Mouse (Mus musculus): ENCODE measurements at regions not wholly inside any gene's neighbourhood (a gene's known extent, or its start where the extent isn't known, plus 50 kb on each side); places are given as distances from the start of the nearest gene placed in this dataset.
"Not testable (repeated sequence)": the region's sequence is repeated elsewhere in the genome, so short reads cannot be mapped to it uniquely, and the experiment has no call there.

DNA sequence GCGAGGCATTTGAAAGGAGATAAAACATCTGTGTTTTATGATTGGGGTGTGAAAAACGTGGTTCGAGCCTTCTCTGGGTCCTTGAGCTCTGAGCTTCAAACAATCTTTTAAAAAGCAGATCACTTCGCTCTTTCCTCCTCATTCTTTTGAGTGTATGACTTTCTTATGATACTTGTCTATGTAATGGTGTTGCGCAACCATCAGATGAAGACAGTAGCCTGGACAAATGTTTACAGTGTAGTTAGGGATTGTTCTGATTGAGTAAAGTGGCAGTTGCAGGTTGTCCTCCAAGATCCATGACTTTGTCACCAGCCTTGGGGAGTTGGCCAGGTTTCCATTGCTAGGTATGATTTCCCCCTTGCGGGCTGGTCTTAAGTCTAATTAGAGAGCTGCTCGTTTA, 116.1 kb upstream of the Pfn2 start:
- no peak for DNase-seq (ENCODE audit: low read depth, low spot score)

DNA sequence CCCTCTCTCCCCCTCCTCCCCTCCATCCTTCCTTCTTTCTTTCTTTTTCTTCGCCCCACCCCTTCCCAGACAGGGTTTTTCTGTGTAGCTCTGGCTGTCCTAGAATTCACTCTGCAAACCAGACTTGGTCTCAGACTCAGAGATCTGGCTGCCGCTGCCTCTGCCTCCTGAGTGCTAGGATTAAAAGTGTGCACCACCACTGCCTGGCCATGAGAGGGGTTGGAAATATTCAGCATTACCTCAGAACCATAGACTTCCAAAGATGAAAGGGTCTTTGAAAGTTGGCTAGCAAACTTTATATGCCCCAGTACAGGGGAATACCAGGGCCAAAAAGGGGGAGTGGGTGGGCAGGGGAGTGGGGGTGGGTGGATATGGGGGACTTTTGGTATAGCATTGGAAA, 122.7 kb upstream of the Pfn2 start:
- DNase-seq (ENCODE audit: low read depth, low spot score) = not testable (repeated sequence)

- no peak for DNase-seq (ENCODE audit: low read depth, low spot score)
Measured at GRCm38 (mm10) chr3:57972469-57973245, 124.8 kb upstream of the Pfn2 start.

DNA sequence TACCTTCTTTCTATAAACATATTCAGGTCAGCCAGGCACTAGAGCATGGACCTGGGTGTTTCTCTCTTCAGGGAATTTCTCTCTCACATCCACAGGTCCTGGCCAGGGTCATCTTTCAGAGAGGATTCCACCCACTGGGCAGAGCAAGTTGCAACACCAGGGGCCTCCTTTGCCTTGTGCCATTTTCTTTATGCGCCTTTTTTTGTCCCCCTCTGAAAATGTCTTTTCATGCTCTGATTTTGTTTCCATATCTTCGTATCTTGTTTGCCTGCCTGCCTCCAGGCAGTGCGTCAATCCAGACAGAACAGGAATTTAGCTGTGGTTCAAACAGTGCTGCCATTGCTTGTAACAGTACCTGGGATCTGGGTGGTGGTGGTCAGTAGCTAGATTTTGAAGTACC, 125.7 kb upstream of the Pfn2 start:
- no peak for DNase-seq (ENCODE audit: low read depth, low spot score)

- no peak for DNase-seq (ENCODE audit: low read depth, low spot score)
Measured at GRCm38 (mm10) chr3:57975379-57975778, 127.5 kb upstream of the Pfn2 start.

DNA sequence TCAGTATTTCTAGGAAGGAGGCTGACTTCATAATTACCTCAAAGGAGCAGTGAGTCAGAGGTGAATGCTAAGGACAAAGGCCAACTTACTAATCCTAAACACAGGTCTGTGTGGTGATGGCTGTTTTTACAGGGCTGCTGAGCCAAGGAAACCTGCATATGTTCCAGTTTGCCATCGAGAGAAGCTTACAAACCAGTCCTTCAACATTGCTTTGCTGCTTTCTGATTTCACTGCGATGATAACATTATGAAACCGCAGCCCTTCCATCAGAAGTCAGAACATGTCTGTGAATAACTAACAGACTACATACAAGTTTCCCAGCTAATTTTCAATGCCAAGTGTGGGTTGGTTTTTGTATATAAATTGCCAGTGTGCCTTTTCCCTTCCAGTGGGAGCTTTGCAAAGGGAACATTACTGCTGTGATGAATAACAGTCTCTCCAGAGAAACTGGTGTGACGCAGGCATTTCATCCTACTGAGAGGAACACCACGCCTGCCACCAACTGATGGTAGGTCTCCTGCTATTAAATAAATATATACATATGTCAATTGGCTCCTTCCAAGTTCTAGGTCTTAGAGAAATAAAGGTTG, 128.9 kb upstream of the Pfn2 start:
- no peak for DNase-seq (ENCODE audit: low read depth, low spot score)

DNA sequence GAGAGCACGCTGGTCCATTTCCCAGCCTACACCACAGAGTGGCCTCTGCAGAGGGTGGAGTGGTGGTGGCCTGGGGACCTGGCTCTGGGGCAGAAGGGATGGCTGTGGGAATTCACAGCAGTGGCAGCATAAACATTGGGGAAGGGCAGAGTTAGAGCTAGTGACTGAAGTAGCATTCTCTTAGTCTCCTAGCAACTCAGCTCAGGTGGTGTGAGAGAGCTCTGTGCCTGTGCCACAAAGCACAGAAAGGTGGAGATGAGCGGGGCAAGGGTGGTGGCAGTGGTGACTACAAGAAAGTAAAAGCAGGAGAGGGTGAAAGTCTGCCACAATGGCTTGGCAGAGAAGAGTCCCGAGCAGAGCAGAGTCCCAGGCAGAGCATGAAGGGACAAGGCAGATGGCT, 140.3 kb upstream of the Pfn2 start:
- DNase-seq (ENCODE audit: low read depth, low spot score) = no peak

- no peak for DNase-seq (ENCODE audit: low read depth, low spot score)
Measured at GRCm38 (mm10) chr3:57990738-57991137, 142.9 kb upstream of the Pfn2 start.

GRCm38 (mm10) chr3:57998121-57999102, 150.5 kb upstream of the Pfn2 start:
- DNase-seq (ENCODE audit: low read depth, low spot score) = no peak

- DNase-seq (ENCODE audit: low read depth, low spot score) = no peak
Measured at GRCm38 (mm10) chr3:58002792-58003574, 155.1 kb upstream of the Pfn2 start.

DNA sequence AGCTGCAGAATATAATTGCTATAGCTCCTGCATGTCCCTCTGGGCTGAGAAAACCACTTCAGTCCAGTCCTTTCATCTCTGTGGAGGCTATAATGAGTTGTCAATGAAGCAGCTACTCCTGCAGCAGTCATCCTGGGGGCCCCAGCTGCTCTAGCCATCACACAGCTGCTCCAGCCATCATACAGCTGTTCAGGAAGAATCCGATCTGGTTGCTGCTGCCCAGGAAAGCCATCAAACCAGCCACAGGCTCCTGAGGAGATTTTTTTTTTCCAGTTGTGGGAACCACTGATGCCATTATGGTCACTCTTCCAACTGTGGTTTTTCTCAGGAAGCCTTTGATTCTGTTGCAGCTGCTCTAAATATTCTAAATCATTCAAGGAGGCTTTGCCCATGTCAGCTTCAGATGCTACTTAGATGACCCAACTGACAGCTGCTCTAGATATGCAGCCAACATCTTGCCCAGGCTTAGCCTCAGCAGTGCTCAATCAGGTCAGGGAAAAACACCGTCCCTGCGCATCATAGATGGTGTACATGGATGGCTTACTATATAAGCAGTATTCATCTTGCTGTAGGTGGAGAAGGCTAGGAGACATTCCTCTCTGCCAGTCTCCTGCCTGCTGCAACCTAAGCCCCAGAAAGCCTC, 177.0 kb upstream of the Pfn2 start:
- DNase-seq (ENCODE audit: low read depth, low spot score) = no peak

DNA sequence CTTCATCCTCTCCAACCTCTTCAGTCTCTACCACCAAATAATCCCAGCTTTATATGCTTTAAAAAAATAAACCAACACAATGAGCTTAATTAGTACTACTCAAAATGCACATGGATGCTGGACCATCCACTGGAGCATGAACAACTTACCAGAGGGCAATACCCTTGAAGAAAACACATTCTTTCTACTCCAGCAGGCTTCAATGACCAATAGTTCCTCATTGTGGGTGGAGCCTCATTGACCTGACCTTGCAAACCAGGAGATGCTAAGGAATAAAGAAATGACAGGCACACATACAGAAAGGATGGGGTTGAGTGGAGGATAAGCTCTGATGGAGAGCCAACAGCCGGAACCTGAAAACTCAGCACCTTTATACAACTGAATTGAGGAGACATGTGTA, 201.7 kb upstream of the Pfn2 start:
- DNase-seq (ENCODE audit: low read depth, low spot score) = no peak

GRCm38 (mm10) chr3:58054726-58055125, 206.8 kb upstream of the Pfn2 start:
- DNase-seq (ENCODE audit: low read depth, low spot score) = no peak

GRCm38 (mm10) chr3:58055181-58055580, 207.3 kb upstream of the Pfn2 start:
- no peak for DNase-seq (ENCODE audit: low read depth, low spot score)

GRCm38 (mm10) chr3:58056191-58057063, 208.5 kb upstream of the Pfn2 start:
- no peak for DNase-seq (ENCODE audit: low read depth, low spot score)

DNA sequence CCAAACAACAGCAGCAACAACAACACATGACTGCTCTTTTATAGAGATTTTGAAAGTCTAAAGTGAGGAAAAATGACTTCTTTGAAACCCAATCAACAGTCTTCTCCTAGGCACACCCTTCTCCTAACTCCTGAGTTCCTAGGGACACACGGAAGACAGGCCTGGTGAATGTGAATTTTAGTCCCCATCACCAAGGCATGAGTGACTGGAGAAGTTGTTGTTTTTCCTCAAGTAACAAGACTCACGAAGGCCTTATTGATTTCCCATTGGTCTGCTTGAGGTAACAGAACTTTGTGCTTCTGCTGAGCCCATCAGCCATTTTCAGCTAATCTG, 209.2 kb upstream of the Pfn2 start:
- DNase-seq (ENCODE audit: low read depth, low spot score) = no peak

DNA sequence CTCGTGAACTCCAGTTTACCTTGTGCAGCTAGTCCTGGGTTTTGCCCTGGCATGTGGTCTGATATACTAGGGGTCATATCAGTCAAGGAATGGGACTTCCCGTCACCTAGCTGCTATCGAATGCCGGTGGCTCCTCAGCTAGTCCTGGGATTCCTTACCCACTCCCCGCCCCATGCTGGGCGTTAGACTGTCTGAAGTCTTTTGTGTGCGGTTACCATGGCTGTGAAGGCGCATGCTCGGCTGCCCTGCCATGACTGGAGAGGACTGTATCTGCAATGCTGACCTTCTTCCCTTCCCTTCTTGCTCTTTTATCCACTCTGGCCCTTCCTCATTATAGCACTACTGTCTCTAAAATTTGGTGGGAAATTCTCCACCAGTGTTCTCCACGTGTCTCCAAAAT, 210.3 kb upstream of the Pfn2 start:
- no peak for DNase-seq (ENCODE audit: low read depth, low spot score)

DNA sequence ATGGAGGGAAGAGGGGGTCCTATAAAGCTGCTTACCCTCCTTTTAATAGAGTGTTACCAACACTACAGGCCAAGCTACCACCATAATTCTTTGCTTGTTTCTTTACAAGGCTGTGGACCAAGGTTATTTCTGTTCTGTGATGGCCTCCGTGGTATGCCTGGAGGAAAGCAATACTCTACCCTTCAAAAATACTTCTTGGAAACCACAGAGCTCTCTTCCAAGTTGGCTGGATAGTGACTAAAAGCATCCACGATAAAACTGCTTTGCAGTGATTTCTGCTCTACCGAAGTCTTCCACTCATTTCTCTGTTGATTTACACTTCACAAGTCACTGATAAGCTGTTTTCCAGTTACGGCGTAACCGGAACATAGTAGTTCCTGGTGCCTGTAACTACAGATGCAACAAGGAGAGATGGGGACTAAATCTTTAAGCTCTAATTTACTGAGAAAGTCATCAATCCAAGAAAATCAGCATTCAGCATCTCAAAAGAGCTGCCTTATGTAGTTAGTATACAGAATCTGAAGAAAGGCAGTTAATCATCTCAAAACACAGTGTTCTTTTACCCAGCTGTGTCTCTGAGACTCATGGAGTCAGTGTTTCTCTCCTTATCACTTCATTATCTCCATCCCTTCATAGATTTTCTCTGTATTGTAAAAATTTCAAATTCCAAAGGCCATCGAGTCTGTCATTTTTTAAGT, 216.1 kb upstream of the Pfn2 start:
- no peak for DNase-seq (ENCODE audit: low read depth, low spot score)

DNA sequence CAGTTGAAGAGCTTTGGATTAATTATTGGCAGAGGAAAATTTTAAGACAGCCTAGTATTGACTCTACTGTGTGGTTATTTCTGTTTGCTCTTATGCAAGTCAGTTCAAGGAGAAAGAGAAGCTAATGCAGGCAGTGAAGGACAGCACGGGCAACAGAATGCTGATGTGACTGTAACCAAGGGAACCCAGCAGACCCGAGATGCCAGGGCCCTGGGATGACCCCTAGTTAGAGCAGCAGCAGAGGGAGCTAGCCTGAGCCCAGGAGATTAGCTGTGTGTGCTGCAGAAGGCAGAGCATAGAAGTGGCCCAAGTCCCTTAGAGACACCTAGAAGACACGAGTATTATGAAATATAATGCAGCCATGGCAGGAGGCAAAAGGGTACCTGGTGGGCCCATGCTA, 223.7 kb upstream of the Pfn2 start:
- DNase-seq (ENCODE audit: low read depth, low spot score) = no peak

Data from retina, postnatal 7 days (tissue).